Mouse (Mus musculus): ENCODE data around the gene Pou2f2.

DNA sequence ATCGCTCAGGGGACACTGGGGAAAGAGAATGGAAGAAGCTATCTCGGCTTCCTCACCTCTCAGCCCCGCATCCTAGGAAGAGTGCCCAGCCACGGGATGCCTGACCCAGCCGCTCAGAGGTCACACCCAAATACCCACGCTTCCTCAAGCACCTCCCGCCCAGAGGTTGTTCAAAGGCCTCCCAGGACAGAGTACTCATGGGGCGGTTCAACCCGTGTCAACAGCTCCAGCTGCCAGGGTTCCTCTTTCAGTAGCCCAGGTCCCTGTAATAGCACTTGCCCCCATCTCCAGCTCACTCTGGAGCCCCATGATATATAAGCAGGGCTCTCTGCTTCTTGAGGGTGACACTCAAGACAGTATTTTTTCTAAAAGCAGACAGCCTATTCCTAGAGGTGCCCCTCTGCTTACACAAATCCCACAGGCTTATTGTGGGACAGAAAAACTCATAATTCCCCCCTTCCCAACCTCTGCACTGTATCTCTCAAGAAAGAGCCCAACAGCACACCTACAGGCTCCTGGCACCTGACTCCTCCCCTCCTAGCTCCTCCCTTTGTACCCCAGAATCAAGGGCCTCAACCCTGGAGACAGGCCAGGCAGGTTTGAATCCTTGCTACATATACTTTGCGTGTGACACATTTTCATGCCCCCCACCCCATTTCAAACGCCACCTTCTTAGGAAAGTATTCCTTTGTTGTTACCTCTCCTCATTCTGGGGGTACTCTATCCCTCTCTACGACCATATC lies 38.3 kb upstream of the Pou2f2 start:
- TF ChIP-seq POLR2A (IDR thresholded peaks at IDR 0.05; ENCODE audit: borderline replicate concordance, extremely low read depth, low read depth, low read length) (no peak), CTCF (IDR thresholded peaks at IDR 0.05; ENCODE audit: insufficient read depth, low read length) (no peak)

Data from lung, adult 2 months (tissue).